Comparison of ENCODE assay signal across 11 mouse cellular contexts in genomic region chr6:53583234-53583875, GRCm38 (mm10).
DNase-seq lines count a peak whose midpoint lies in the region; ATAC-seq and TF ChIP-seq lines count a peak whose summit lies in the region.
"Had no signal": no experiment of that assay in that cellular context is flagged by ENCODE, and none has a peak within 500 bp of the region (broad histone marks: within the 10 kb centered on the region; RNA-seq: fewer than 3 reads in every experiment).

No protein-coding gene starts in this region.

- DNase-seq in brain, embryonic 14.5 days (ENCODE audit: low read depth): peak; percentile 87
- DNase-seq in hindbrain, postnatal 0 days (ENCODE audit: low spot score): peak; percentile 59
- no peak for DNase-seq in heart, adult 9 months (ENCODE audit: low spot score in 2 of 2)
- no peak for DNase-seq in ovary, postnatal 36 days (ENCODE audit: low spot score)
- DNase-seq: cerebellum, adult 11-12 months; heart, adult 11 months; spleen, adult 18-20 months; thymus, postnatal 36 days had no signal

- no peak overlapping the region for H3K9ac ChIP-seq in embryonic facial prominence, embryonic 12.5 days
- H3K9ac ChIP-seq in hindbrain, postnatal 0 days (replicated peaks; ENCODE audit: low read length): no peak overlapping the region
- H3K9ac ChIP-seq in neural tube, embryonic 12.5 days: no peak overlapping the region
- H3K9ac ChIP-seq in kidney, embryonic 16.5 days (replicated peaks; ENCODE audit: low read length): no peak overlapping the region

- 51% methylated on average over 19 of the region's 19 CpGs for WGBS in embryonic facial prominence, embryonic 12.5 days
- WGBS in hindbrain, postnatal 0 days: 23% methylated on average over 19 of the region's 19 CpGs
- 23% methylated on average over 19 of the region's 19 CpGs for WGBS in neural tube, embryonic 12.5 days
- 54% methylated on average over 19 of the region's 19 CpGs for WGBS in kidney, embryonic 16.5 days

- H3K27me3 ChIP-seq in embryonic facial prominence, embryonic 12.5 days: no peaks in the 10 kb centered on the region
- H3K27me3 ChIP-seq in hindbrain, postnatal 0 days (ENCODE audit: insufficient read depth, low read length): no peaks in the 10 kb centered on the region
- no peaks in the 10 kb centered on the region for H3K27me3 ChIP-seq in neural tube, embryonic 12.5 days (replicated peaks)
- peaks cover 4% of the 10 kb centered on the region; the same call in 1 of the 2 replicates for H3K27me3 ChIP-seq in kidney, embryonic 16.5 days (ENCODE audit: insufficient read depth, low read length)

- H3K9me3 ChIP-seq in embryonic facial prominence, embryonic 12.5 days: no peaks in the 10 kb centered on the region
- no peaks in the 10 kb centered on the region for H3K9me3 ChIP-seq in hindbrain, postnatal 0 days (ENCODE audit: low read length)
- H3K9me3 ChIP-seq in neural tube, embryonic 12.5 days: no peaks in the 10 kb centered on the region
- H3K9me3 ChIP-seq in kidney, embryonic 16.5 days (ENCODE audit: low read length): no peaks in the 10 kb centered on the region

- TF ChIP-seq POLR2A in brain, embryonic 14.5 days (IDR thresholded peaks at IDR 0.05; ENCODE audit: borderline replicate concordance, extremely low read depth, insufficient read depth, insufficient read length, poor library complexity, severe bottlenecking): no peak

- no peak overlapping the region for H3K4me3 ChIP-seq in embryonic facial prominence, embryonic 12.5 days
- H3K4me3 ChIP-seq in hindbrain, postnatal 0 days (ENCODE audit: low read length): no peak overlapping the region
- H3K4me3 ChIP-seq in neural tube, embryonic 12.5 days: no peak overlapping the region
- no peak overlapping the region for H3K4me3 ChIP-seq in kidney, embryonic 16.5 days (ENCODE audit: low read length)

- no peaks in the 10 kb centered on the region for H3K36me3 ChIP-seq in embryonic facial prominence, embryonic 12.5 days
- no peaks in the 10 kb centered on the region for H3K36me3 ChIP-seq in hindbrain, postnatal 0 days (ENCODE audit: insufficient read depth, low read length)
- H3K36me3 ChIP-seq in neural tube, embryonic 12.5 days: no peaks in the 10 kb centered on the region
- no peaks in the 10 kb centered on the region for H3K36me3 ChIP-seq in kidney, embryonic 16.5 days (ENCODE audit: insufficient read depth, low read length)

- no peak for TF ChIP-seq CTCF in brain, embryonic 14.5 days (IDR thresholded peaks at IDR 0.05; ENCODE audit: borderline replicate concordance, extremely low read depth, insufficient read depth, insufficient read length)
- no peak for TF ChIP-seq CTCF in hindbrain, postnatal 0 days (IDR thresholded peaks at IDR 0.05; ENCODE audit: low read depth)

- 0 out of 2 replicates have a peak overlapping the region, but pooled peaks have one; percentile 30 for H3K27ac ChIP-seq in embryonic facial prominence, embryonic 12.5 days
- H3K27ac ChIP-seq in hindbrain, postnatal 0 days: peak overlapping the region; percentile 51
- no peak overlapping the region for H3K27ac ChIP-seq in neural tube, embryonic 12.5 days
- H3K27ac ChIP-seq in kidney, embryonic 16.5 days (ENCODE audit: low read length): no peak overlapping the region

- H3K4me1 ChIP-seq in embryonic facial prominence, embryonic 12.5 days: peaks cover 32% of the 10 kb centered on the region
- peaks cover 3% of the 10 kb centered on the region; the same call in 1 of the 2 replicates for H3K4me1 ChIP-seq in hindbrain, postnatal 0 days (ENCODE audit: insufficient read depth, low read length)
- H3K4me1 ChIP-seq in neural tube, embryonic 12.5 days: peaks cover 26% of the 10 kb centered on the region
- peaks cover 18% of the 10 kb centered on the region for H3K4me1 ChIP-seq in kidney, embryonic 16.5 days (ENCODE audit: insufficient read depth, low read length)

- no peak overlapping the region for H3K4me2 ChIP-seq in embryonic facial prominence, embryonic 12.5 days (replicated peaks)
- H3K4me2 ChIP-seq in hindbrain, postnatal 0 days (ENCODE audit: low read depth, low read length): peak overlapping the region; percentile 45
- H3K4me2 ChIP-seq in neural tube, embryonic 12.5 days (replicated peaks): peak overlapping the region; percentile 38
- no peak overlapping the region for H3K4me2 ChIP-seq in kidney, embryonic 16.5 days (replicated peaks; ENCODE audit: low read depth, low read length)

- no peak for ATAC-seq in embryonic facial prominence, embryonic 12.5 days (ENCODE audit: insufficient number of reproducible peaks, insufficient read depth, low FRiP score, low TSS enrichment)
- ATAC-seq in hindbrain, postnatal 0 days: 0 out of 2 replicates have a peak, but pooled peaks have one; percentile 32
- ATAC-seq in neural tube, embryonic 12.5 days (ENCODE audit: low FRiP score, low read depth): peak; percentile 63
- ATAC-seq in kidney, embryonic 16.5 days (ENCODE audit: low FRiP score, low TSS enrichment): no peak

Comparison
In these comparisons a context has a peak if more than half of its experiments do, and no peak if none do; other contexts are left out.
1. DNase-seq: peak in brain, embryonic 14.5 days (single experiment) and hindbrain, postnatal 0 days (single experiment); none in heart, adult 9 months (0 of 2) and ovary, postnatal 36 days (single experiment).
2. ATAC-seq: peak in hindbrain, postnatal 0 days (single experiment) and neural tube, embryonic 12.5 days (single experiment); none in embryonic facial prominence, embryonic 12.5 days (single experiment) and kidney, embryonic 16.5 days (single experiment).
3. H3K27ac ChIP-seq: peak in embryonic facial prominence, embryonic 12.5 days (single experiment) and hindbrain, postnatal 0 days (single experiment); none in neural tube, embryonic 12.5 days (single experiment) and kidney, embryonic 16.5 days (single experiment).
4. H3K4me2 ChIP-seq: peak in hindbrain, postnatal 0 days (single experiment) and neural tube, embryonic 12.5 days (single experiment); none in embryonic facial prominence, embryonic 12.5 days (single experiment) and kidney, embryonic 16.5 days (single experiment).